Mouse (Mus musculus): ENCODE measurements around the gene Akap8l. TPM values are rescaled to one million over a fixed set of nuclear protein-coding genes. Genes with fewer than 3 reads are reported as not detected.

The Akap8l gene
- total and polyA plus RNA-seq, 3 experiments, result 50.3 to 55.1 (median 51.2) TPM

GRCm38 (mm10) chr17:32351269-32351668 lies 862 bp upstream of the Akap8l start:
- peaks cover 5% of the 10 kb centered on the region for H3K36me3 ChIP-seq (ENCODE audit: control insufficient read depth, insufficient read depth, low read length)
- DNase-seq, result no peak
- intact Hi-C loops (cut with DNase I), result loop anchor here (5.0 kb wide), 1 partner anchor 36 kb away; the partner anchor contains the start of gene Wiz
- H3K4me3 ChIP-seq, result no peak overlapping the region
- TF ChIP-seq POLR2A (IDR thresholded peaks at IDR 0.05; ENCODE audit: insufficient read depth, low read depth, low read length) (no peak), EP300 (IDR thresholded peaks at IDR 0.05; ENCODE audit: insufficient read depth, low read depth, low read length) (no peak), CTCF (IDR thresholded peaks at IDR 0.05) (no peak)
- no peaks in the 10 kb centered on the region for H3K27me3 ChIP-seq (ENCODE audit: control insufficient read depth, insufficient read depth, low read length)
- peak overlapping the region; percentile 66; the same call in 1 of the 2 replicates for H3K27ac ChIP-seq
- no peak overlapping the region for H3K9ac ChIP-seq (ENCODE audit: low read depth, low read length)
- H3K79me2 ChIP-seq (replicated peaks; ENCODE audit: control insufficient read depth, insufficient read depth, low read length), result peaks cover 3% of the 10 kb centered on the region; the same call in 1 of the 2 replicates
- 66% methylated on average over 3 of the region's 3 CpGs for WGBS
- peaks cover 3% of the 10 kb centered on the region; the same call in 1 of the 2 replicates for H3K4me1 ChIP-seq (ENCODE audit: control insufficient read depth, insufficient read depth, low read length)

- Histone ChIP-seq H3K79me2 (replicated peaks; ENCODE audit: control insufficient read depth, insufficient read depth, low read length) (peaks cover 3% of the 10 kb centered on the region; the same call in 1 of the 2 replicates), H3K4me3 (peak overlapping the region; percentile 81), H3K27ac (peak overlapping the region; percentile 96), H3K9ac (ENCODE audit: low read depth, low read length) (peak overlapping the region; percentile 87), H3K27me3 (ENCODE audit: control insufficient read depth, insufficient read depth, low read length) (no peaks in the 10 kb centered on the region), H3K36me3 (ENCODE audit: control insufficient read depth, insufficient read depth, low read length) (peaks cover 5% of the 10 kb centered on the region), H3K4me1 (ENCODE audit: control insufficient read depth, insufficient read depth, low read length) (peaks cover 4% of the 10 kb centered on the region; the same call in 1 of the 2 replicates)
- no peak for DNase-seq
- no peak for TF ChIP-seq EP300 (IDR thresholded peaks at IDR 0.05; ENCODE audit: insufficient read depth, low read depth, low read length)
- no peak for TF ChIP-seq POLR2A (IDR thresholded peaks at IDR 0.05; ENCODE audit: insufficient read depth, low read depth, low read length)
- no peak for TF ChIP-seq CTCF (IDR thresholded peaks at IDR 0.05)
- intact Hi-C loops (cut with DNase I), result loop anchor here (2.0 to 5.0 kb wide), 4 partner anchors 13 to 145 kb away; partner anchors contain the start of gene Wiz
- under 1% methylated on average over 24 of the region's 24 CpGs for WGBS
These were observed 491 bp downstream of the Akap8l start for GRCm38 (mm10) chr17:32349851-32350381.

GRCm38 (mm10) chr17:32349037-32349732 lies 1.2 kb downstream of the Akap8l start:
- Histone ChIP-seq H3K4me3 (peak overlapping the region; percentile 81), H3K4me1 (ENCODE audit: control insufficient read depth, insufficient read depth, low read length) (peaks cover 4% of the 10 kb centered on the region; the same call in 1 of the 2 replicates), H3K79me2 (replicated peaks; ENCODE audit: control insufficient read depth, insufficient read depth, low read length) (peaks cover 4% of the 10 kb centered on the region; the same call in 1 of the 2 replicates), H3K36me3 (ENCODE audit: control insufficient read depth, insufficient read depth, low read length) (peaks cover 11% of the 10 kb centered on the region), H3K27ac (peak overlapping the region; percentile 96), H3K27me3 (ENCODE audit: control insufficient read depth, insufficient read depth, low read length) (no peaks in the 10 kb centered on the region), H3K9ac (ENCODE audit: low read depth, low read length) (peak overlapping the region; percentile 67)
- no peak for TF ChIP-seq POLR2A (IDR thresholded peaks at IDR 0.05; ENCODE audit: insufficient read depth, low read depth, low read length)
- peak; percentile 74; the same call in 1 of the 2 replicates for TF ChIP-seq EP300 (IDR thresholded peaks at IDR 0.05; ENCODE audit: insufficient read depth, low read depth, low read length)
- TF ChIP-seq CTCF (IDR thresholded peaks at IDR 0.05), result peak; percentile 96; the same call in 1 of the 2 replicates
- DNase-seq, result peak in 1 of 2 experiments; percentile 47
- WGBS, result 5% methylated on average over 4 of the region's 4 CpGs
- intact Hi-C loops (cut with DNase I), result loop anchor here (2.0 kb wide), 3 partner anchors 14 to 146 kb away; no protein-coding TSS in a partner anchor

- intact Hi-C loops (cut with DNase I), result loop anchor here (2.0 kb wide), 3 partner anchors 14 to 146 kb away; no protein-coding TSS in a partner anchor
- no peak for TF ChIP-seq CTCF (IDR thresholded peaks at IDR 0.05)
- TF ChIP-seq EP300 (IDR thresholded peaks at IDR 0.05; ENCODE audit: insufficient read depth, low read depth, low read length), result no peak
- no peak for TF ChIP-seq POLR2A (IDR thresholded peaks at IDR 0.05; ENCODE audit: insufficient read depth, low read depth, low read length)
- peaks cover 4% of the 10 kb centered on the region; the same call in 1 of the 2 replicates for H3K4me1 ChIP-seq (ENCODE audit: control insufficient read depth, insufficient read depth, low read length)
- H3K27ac ChIP-seq, result no peak overlapping the region
- no peak overlapping the region for H3K9ac ChIP-seq (ENCODE audit: low read depth, low read length)
- peak overlapping the region; percentile 1; the same call in 1 of the 2 replicates for H3K4me3 ChIP-seq
- H3K36me3 ChIP-seq (ENCODE audit: control insufficient read depth, insufficient read depth, low read length), result peaks cover 11% of the 10 kb centered on the region
- 69% methylated on average over 2 of the region's 2 CpGs for WGBS
- no peak for DNase-seq
- no peaks in the 10 kb centered on the region for H3K27me3 ChIP-seq (ENCODE audit: control insufficient read depth, insufficient read depth, low read length)
- peaks cover 4% of the 10 kb centered on the region; the same call in 1 of the 2 replicates for H3K79me2 ChIP-seq (replicated peaks; ENCODE audit: control insufficient read depth, insufficient read depth, low read length)
These were observed 2.0 kb downstream of the Akap8l start for GRCm38 (mm10) chr17:32348406-32348805.

- peaks cover 16% of the 10 kb centered on the region for H3K36me3 ChIP-seq (ENCODE audit: control insufficient read depth, insufficient read depth, low read length)
- no peak overlapping the region for H3K4me3 ChIP-seq
- intact Hi-C loops (cut with DNase I), result no loop called here
- H3K27me3 ChIP-seq (ENCODE audit: control insufficient read depth, insufficient read depth, low read length), result no peaks in the 10 kb centered on the region
- DNase-seq, result no peak
- H3K9ac ChIP-seq (ENCODE audit: low read depth, low read length), result no peak overlapping the region
- peaks cover 1% of the 10 kb centered on the region; the same call in 1 of the 2 replicates for H3K79me2 ChIP-seq (replicated peaks; ENCODE audit: control insufficient read depth, insufficient read depth, low read length)
- H3K4me1 ChIP-seq (ENCODE audit: control insufficient read depth, insufficient read depth, low read length), result peaks cover 3% of the 10 kb centered on the region
- H3K27ac ChIP-seq, result no peak overlapping the region
- no peak for TF ChIP-seq POLR2A (IDR thresholded peaks at IDR 0.05; ENCODE audit: insufficient read depth, low read depth, low read length)
- TF ChIP-seq EP300 (IDR thresholded peaks at IDR 0.05; ENCODE audit: insufficient read depth, low read depth, low read length), result no peak
- TF ChIP-seq CTCF (IDR thresholded peaks at IDR 0.05), result no peak
- 94% methylated on average over 1 of the region's 1 CpGs for WGBS
These were observed 9.3 kb downstream of the Akap8l start for GRCm38 (mm10) chr17:32341102-32341501.

Measured in heart, adult 2 months (tissue).